Mouse (Mus musculus): Measurements from ENCODE around the gene Gse1. TPM values are rescaled to one million over a fixed set of nuclear protein-coding genes. Genes with fewer than 3 reads are reported as not detected.
A peak's percentile ranks its signal among the peaks of the same experiment; 100 is the strongest.

The Gse1 gene
- total and polyA plus RNA-seq, 3 experiments = 23.6 to 128 (median 66.9) TPM

- Histone ChIP-seq H3K4me1 (ENCODE audit: control insufficient read depth in 1 of 2, insufficient read depth in 2 of 2, low read length in 2 of 2) (no peaks in the 10 kb centered on the region), H3K79me2 (ENCODE audit: control insufficient read depth, insufficient read depth, low read length, poor library complexity) (peaks cover 94% of the 10 kb centered on the region), H3K4me3 (ENCODE audit: control insufficient read depth in 1 of 2, insufficient read depth in 1 of 2, low read depth in 2 of 2, low read length in 2 of 2) (no peak overlapping the region), H3K27ac (ENCODE audit: control insufficient read depth, low read depth, low read length) (no peak overlapping the region), H3K9me3 (replicated peaks; ENCODE audit: insufficient read depth, low read length) (no peaks in the 10 kb centered on the region), H3K36me3 (ENCODE audit: control insufficient read depth in 1 of 2, insufficient read depth in 2 of 2, low read length in 2 of 2) (no peaks in the 10 kb centered on the region; a peak in 2 of 4 replicates), H3K9ac (ENCODE audit: control insufficient read depth, low read depth, low read length, poor library complexity, severe bottlenecking) (no peak overlapping the region), H3K27me3 (ENCODE audit: control insufficient read depth in 1 of 2, insufficient read depth in 2 of 2, low read length in 2 of 2) (no peaks in the 10 kb centered on the region)
- DNase-seq (ENCODE audit: low read depth, low spot score) = no peak
- TF ChIP-seq POLR2A (IDR thresholded peaks at IDR 0.05; ENCODE audit: control insufficient read depth in 1 of 2, insufficient read depth in 1 of 2, low read depth in 1 of 2, low read length in 2 of 2, poor library complexity in 1 of 2) (no peak), MAZ (IDR thresholded peaks at IDR 0.05; ENCODE audit: low read depth, low read length) (no peak), MYC (IDR thresholded peaks at IDR 0.05; ENCODE audit: low read depth, low read length) (no peak), MYB (IDR thresholded peaks at IDR 0.05; ENCODE audit: low read depth, low read length) (no peak)
Observed at GRCm38 (mm10) chr8:120552509-120552908, 324.3 kb downstream of the Gse1 start.

- H3K4me1 ChIP-seq (ENCODE audit: control insufficient read depth in 1 of 2, insufficient read depth in 2 of 2, low read length in 2 of 2) = no peaks in the 10 kb centered on the region
Observed at GRCm38 (mm10) chr8:120553441-120554123, 325.3 kb downstream of the Gse1 start.

GRCm38 (mm10) chr8:120554466-120555039 is 326.3 kb downstream of the Gse1 start:
- no peaks in the 10 kb centered on the region for H3K9me3 ChIP-seq (replicated peaks; ENCODE audit: insufficient read depth, low read length)
- H3K9ac ChIP-seq (ENCODE audit: control insufficient read depth, low read depth, low read length, poor library complexity, severe bottlenecking) = no peak overlapping the region
- H3K27me3 ChIP-seq (ENCODE audit: control insufficient read depth in 1 of 2, insufficient read depth in 2 of 2, low read length in 2 of 2) = no peaks in the 10 kb centered on the region
- H3K4me1 ChIP-seq (ENCODE audit: control insufficient read depth in 1 of 2, insufficient read depth in 2 of 2, low read length in 2 of 2) = no peaks in the 10 kb centered on the region
- DNase-seq (ENCODE audit: low read depth, low spot score) = no peak
- H3K27ac ChIP-seq (ENCODE audit: control insufficient read depth, low read depth, low read length) = no peak overlapping the region
- TF ChIP-seq MAFK (IDR thresholded peaks at IDR 0.05; ENCODE audit: borderline replicate concordance, low read depth, low read length) = no peak
- TF ChIP-seq ZC3H11A (IDR thresholded peaks at IDR 0.05; ENCODE audit: low read depth, low read length) = no peak
- no peak for TF ChIP-seq MYC (IDR thresholded peaks at IDR 0.05; ENCODE audit: low read depth, low read length)
- TF ChIP-seq POLR2AphosphoS5 (IDR thresholded peaks at IDR 0.05; ENCODE audit: borderline replicate concordance, low read depth, low read length) = no peak
- TF ChIP-seq POLR2A (IDR thresholded peaks at IDR 0.05; ENCODE audit: control insufficient read depth in 1 of 2, insufficient read depth in 1 of 2, low read depth in 1 of 2, low read length in 2 of 2, poor library complexity in 1 of 2) = no peak
- TF ChIP-seq TBP (IDR thresholded peaks at IDR 0.05; ENCODE audit: low read depth, low read length) = no peak
- TF ChIP-seq E2F4 (IDR thresholded peaks at IDR 0.05; ENCODE audit: borderline replicate concordance, low read depth, low read length) = no peak
- H3K4me3 ChIP-seq (ENCODE audit: control insufficient read depth in 1 of 2, insufficient read depth in 1 of 2, low read depth in 2 of 2, low read length in 2 of 2) = no peak overlapping the region
- H3K79me2 ChIP-seq (ENCODE audit: control insufficient read depth, insufficient read depth, low read length, poor library complexity) = peaks cover 94% of the 10 kb centered on the region
- no peaks in the 10 kb centered on the region; a peak in 3 of 4 replicates for H3K36me3 ChIP-seq (ENCODE audit: control insufficient read depth in 1 of 2, insufficient read depth in 2 of 2, low read length in 2 of 2)

More at GRCm38 (mm10) chr8:120553441-120554123, 325.3 kb downstream of the Gse1 start:
- Histone ChIP-seq H3K4me3 (ENCODE audit: control insufficient read depth in 1 of 2, insufficient read depth in 1 of 2, low read depth in 2 of 2, low read length in 2 of 2) (no peak overlapping the region), H3K27me3 (ENCODE audit: control insufficient read depth in 1 of 2, insufficient read depth in 2 of 2, low read length in 2 of 2) (no peaks in the 10 kb centered on the region), H3K27ac (ENCODE audit: control insufficient read depth, low read depth, low read length) (no peak overlapping the region), H3K9ac (ENCODE audit: control insufficient read depth, low read depth, low read length, poor library complexity, severe bottlenecking) (no peak overlapping the region), H3K9me3 (replicated peaks; ENCODE audit: insufficient read depth, low read length) (no peaks in the 10 kb centered on the region), H3K36me3 (ENCODE audit: control insufficient read depth in 1 of 2, insufficient read depth in 2 of 2, low read length in 2 of 2) (no peaks in the 10 kb centered on the region; a peak in 2 of 4 replicates), H3K79me2 (ENCODE audit: control insufficient read depth, insufficient read depth, low read length, poor library complexity) (peaks cover 93% of the 10 kb centered on the region)
- no peak for DNase-seq (ENCODE audit: low read depth, low spot score)
- TF ChIP-seq CHD2 (IDR thresholded peaks at IDR 0.05; ENCODE audit: low read length) (no peak), POLR2AphosphoS5 (IDR thresholded peaks at IDR 0.05; ENCODE audit: borderline replicate concordance, low read depth, low read length) (0 out of 2 replicates have a peak, but pooled peaks have one; percentile 58)

Measured in MEL (cell line).